Mouse (Mus musculus) heart, adult 18-20 months (tissue): Measurements from ENCODE around the gene Vmn1r111. TPM values are rescaled to one million over a fixed set of nuclear protein-coding genes. Genes with fewer than 3 reads are reported as not detected.
"Not testable (repeated sequence)": the region's sequence is repeated elsewhere in the genome, so short reads cannot be mapped to it uniquely, and the experiment has no call there.

Source experiments
- DNase-seq, 2 experiments: peaks; one replicate each; pipeline ENCODE4 v3.0.0; 2021 to 2022; ENCODE audit warnings: mixed read lengths in 1 of 2
- long read RNA-seq, 2 experiments: library from polyadenylated mRNA; stranded (forward); transcript quantifications; one replicate each; pipeline ENCODE4 v2.0.0; 2021
- total RNA-seq, 2 experiments: library from RNA; stranded (reverse); gene quantifications; 2 replicates each; pipeline ENCODE4 v1.2.3; 2021

Gene Vmn1r111
- total RNA-seq, result not detected
- long read RNA-seq, experiment 1, result 0 reads
- long read RNA-seq, experiment 2, result 0 reads

- DNase-seq, result not testable (repeated sequence)
Observed at GRCm38 (mm10) chr7:20703116-20703515, at the start of gene Vmn1r111. Gene Vmn1r111 (minus strand): TSS chr7:20703216.

GRCm38 (mm10) chr7:20730524-20730923, 27.5 kb upstream of the Vmn1r111 start, which contains the start of gene Gm10668:
Gene Gm10668 (minus strand): TSS chr7:20730624.
- not testable (repeated sequence) for DNase-seq

GRCm38 (mm10) chr7:20668618-20669017, 34.4 kb downstream of the Vmn1r111 start, which contains the start of gene Vmn1r107:
Gene Vmn1r107 (plus strand): TSS chr7:20668918.
- not testable (repeated sequence) for DNase-seq

Other genes with a start within 250 kb of the Vmn1r111 start
- gene Gm10670, start 228.3 kb downstream of the Vmn1r111 start, total RNA-seq, result not detected
- gene Vmn1r103, start 192.7 kb downstream of the Vmn1r111 start, total RNA-seq, result not detected
- gene Vmn1r104, start 169.4 kb downstream of the Vmn1r111 start, total RNA-seq, result not detected
- not detected for gene Gm5726, start 157.5 kb downstream of the Vmn1r111 start, total RNA-seq
- not detected for gene Gm4141, start 127.0 kb downstream of the Vmn1r111 start, total RNA-seq
- gene Gm4513, start 104.2 kb downstream of the Vmn1r111 start, total RNA-seq, result not detected
- not detected for gene Vmn1r107, start 34.3 kb downstream of the Vmn1r111 start, total RNA-seq
- not detected for gene Gm10668, start 27.4 kb upstream of the Vmn1r111 start, total RNA-seq
- not detected for gene Vmn1r112, start 68.0 kb upstream of the Vmn1r111 start, total RNA-seq
- not detected for gene Vmn1r113, start 84.1 kb upstream of the Vmn1r111 start, total RNA-seq
- not detected for gene Vmn1r114, start 109.0 kb upstream of the Vmn1r111 start, total RNA-seq
- not detected for gene Vmn1r115, start 141.8 kb upstream of the Vmn1r111 start, total RNA-seq
- not detected for gene Vmn1r116, start 169.0 kb upstream of the Vmn1r111 start, total RNA-seq
- not detected for gene Vmn1r117, start 180.9 kb upstream of the Vmn1r111 start, total RNA-seq
- not detected for gene Vmn1r118, start 209.1 kb upstream of the Vmn1r111 start, total RNA-seq